Mouse (Mus musculus): Measurements from ENCODE around the gene Lsm14b. TPM values are rescaled to one million over a fixed set of nuclear protein-coding genes. Genes with fewer than 3 reads are reported as not detected.

Gene Lsm14b
- polyA plus RNA-seq, 1 experiment from 2014 or later, result 11.1 TPM

Other genes with a start within 250 kb of the Lsm14b start
- gene Taf4, start 48.3 kb upstream of the Lsm14b start, polyA plus RNA-seq (2014; fragmentation: Nextera tagmentation; extraction: Ambion mirVana), result 4.4 and 4.9 TPM in 2 replicates
- gene Psma7, start 17.4 kb downstream of the Lsm14b start, polyA plus RNA-seq (2014; fragmentation: Nextera tagmentation; extraction: Ambion mirVana), result 751 and 753 TPM in 2 replicates
- 8.0 and 9.5 TPM in 2 replicates for gene Ss18l1, start 17.5 kb downstream of the Lsm14b start, polyA plus RNA-seq (2014; fragmentation: Nextera tagmentation; extraction: Ambion mirVana)
- gene Mtg2, start 45.6 kb downstream of the Lsm14b start, polyA plus RNA-seq (2014; fragmentation: Nextera tagmentation; extraction: Ambion mirVana), result 25.5 and 28.1 TPM in 2 replicates
- 0.41 and 0.52 TPM in 2 replicates for gene Hrh3, start 79.5 kb downstream of the Lsm14b start, polyA plus RNA-seq (2014; fragmentation: Nextera tagmentation; extraction: Ambion mirVana)
- gene Osbpl2, start 94.3 kb downstream of the Lsm14b start, polyA plus RNA-seq (2014; fragmentation: Nextera tagmentation; extraction: Ambion mirVana), result 31.5 and 33.0 TPM in 2 replicates
- gene Adrm1, start 146.5 kb downstream of the Lsm14b start, polyA plus RNA-seq (2014; fragmentation: Nextera tagmentation; extraction: Ambion mirVana), result 157 and 169 TPM in 2 replicates
- 6.9 and 11.5 TPM in 2 replicates for gene Lama5, start 200.9 kb downstream of the Lsm14b start, polyA plus RNA-seq (2014; fragmentation: Nextera tagmentation; extraction: Ambion mirVana)
- gene Rps21, start 232.4 kb downstream of the Lsm14b start, polyA plus RNA-seq (2014; fragmentation: Nextera tagmentation; extraction: Ambion mirVana), result 516 and 527 TPM in 2 replicates
- gene Cables2, start 248.5 kb downstream of the Lsm14b start, polyA plus RNA-seq (2014; fragmentation: Nextera tagmentation; extraction: Ambion mirVana), result 14.5 and 14.8 TPM in 2 replicates